Mouse (Mus musculus) lung, adult 2 months (tissue): ENCODE measurements around the gene Gm27021.

Experiments used
- CTCF ChIP-seq: fragments of 200-500 bp; IDR thresholded peaks from 2 replicates; pipeline ENCODE4 v1.5.1; 2011; ENCODE audit warnings: mild to moderate bottlenecking, low read length, control low read depth; ENCODE audit not compliant: insufficient read depth
- POLR2A ChIP-seq: fragments of 200-500 bp; IDR thresholded peaks from 2 replicates; pipeline ENCODE4 v1.6.1; 2011; ENCODE audit warnings: low read depth, mild to moderate bottlenecking, control low read depth, low read length, borderline replicate concordance; ENCODE audit errors: extremely low read depth

DNA sequence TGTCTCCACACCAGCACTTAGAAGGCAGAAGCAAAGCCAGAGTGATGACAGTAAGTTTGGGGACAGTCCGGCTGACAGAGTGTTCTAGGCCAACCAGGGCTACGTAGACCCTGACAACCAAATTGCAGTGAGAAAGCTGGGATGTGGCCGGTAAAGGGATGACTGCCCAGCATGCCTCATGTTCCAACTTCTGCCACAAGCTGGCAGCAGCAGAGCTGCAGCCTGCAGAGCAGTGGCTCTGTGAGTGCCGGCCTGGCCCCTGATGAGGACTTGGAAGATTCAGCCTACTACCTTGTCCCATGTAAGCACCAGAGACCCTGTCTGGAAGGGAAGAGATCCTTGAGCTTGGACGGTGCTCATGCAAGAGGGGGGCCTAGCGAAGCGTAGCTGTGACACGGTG is 7.8 kb upstream of the Gm27021 start:
- TF ChIP-seq CTCF: no peak
- no peak for TF ChIP-seq POLR2A
